Mouse (Mus musculus): ENCODE results near the gene Proser3. TPM values are rescaled to one million over a fixed set of nuclear protein-coding genes. Genes with fewer than 3 reads are reported as not detected.

Proser3 gene
- polyA plus RNA-seq, 1 experiment from 2014 or later = 5.2 TPM

- Histone ChIP-seq H3K36me3 (ENCODE audit: insufficient read depth, low read length) (peaks cover 21% of the 10 kb centered on the region; the same call in 1 of the 2 replicates), H3K4me1 (replicated peaks; ENCODE audit: insufficient read depth, low read length) (peaks cover 8% of the 10 kb centered on the region), H3K27me3 (ENCODE audit: insufficient read depth, low read length) (no peaks in the 10 kb centered on the region), H3K9me3 (replicated peaks; ENCODE audit: low read length) (no peaks in the 10 kb centered on the region), H3K4me3 (replicated peaks; ENCODE audit: low read depth, low read length) (peak overlapping the region; percentile 75), H3K27ac (peak overlapping the region; percentile 96), H3K9ac (ENCODE audit: low read depth, low read length) (peak overlapping the region; percentile 72), H3K4me2 (ENCODE audit: low read length) (peak overlapping the region; percentile 97)
- WGBS = 1% methylated on average over 23 of the region's 23 CpGs
- DNase-seq (ENCODE audit: low spot score) (peak; percentile 41), ATAC-seq (replicated peaks; ENCODE audit: low FRiP score, low read depth) (no peak)
- TF ChIP-seq CTCF (IDR thresholded peaks at IDR 0.05; ENCODE audit: low read depth) = no peak
Measured at GRCm38 (mm10) chr7:30553021-30553589, 1.0 kb upstream of the Proser3 start.

GRCm38 (mm10) chr7:30551445-30552101 lies 526 bp downstream of the Proser3 start:
- ATAC-seq (replicated peaks; ENCODE audit: low FRiP score, low read depth) = peak; percentile 64
- peak; percentile 64 for TF ChIP-seq CTCF (IDR thresholded peaks at IDR 0.05; ENCODE audit: low read depth)
- peak overlapping the region; percentile 75 for H3K4me3 ChIP-seq (replicated peaks; ENCODE audit: low read depth, low read length)
- DNase-seq (ENCODE audit: low spot score) = peak; percentile 91
- H3K27me3 ChIP-seq (ENCODE audit: insufficient read depth, low read length) = no peaks in the 10 kb centered on the region
- peak overlapping the region; percentile 96 for H3K27ac ChIP-seq
- no peaks in the 10 kb centered on the region for H3K9me3 ChIP-seq (replicated peaks; ENCODE audit: low read length)
- peaks cover 13% of the 10 kb centered on the region; the same call in 1 of the 2 replicates for H3K36me3 ChIP-seq (ENCODE audit: insufficient read depth, low read length)
- H3K4me1 ChIP-seq (replicated peaks; ENCODE audit: insufficient read depth, low read length) = peaks cover 8% of the 10 kb centered on the region
- WGBS = 1% methylated on average over 10 of the region's 10 CpGs
- peak overlapping the region; percentile 97 for H3K4me2 ChIP-seq (ENCODE audit: low read length)
- peak overlapping the region; percentile 65; the same call in 1 of the 2 replicates for H3K9ac ChIP-seq (ENCODE audit: low read depth, low read length)

- no peak overlapping the region for H3K27ac ChIP-seq
- no peaks in the 10 kb centered on the region for H3K9me3 ChIP-seq (replicated peaks; ENCODE audit: low read length)
- no peak for TF ChIP-seq CTCF (IDR thresholded peaks at IDR 0.05; ENCODE audit: low read depth)
- H3K27me3 ChIP-seq (ENCODE audit: insufficient read depth, low read length) = no peaks in the 10 kb centered on the region
- DNase-seq (ENCODE audit: low spot score) (no peak), ATAC-seq (replicated peaks; ENCODE audit: low FRiP score, low read depth) (no peak)
- no peak overlapping the region for H3K4me3 ChIP-seq (replicated peaks; ENCODE audit: low read depth, low read length)
- no peak overlapping the region for H3K9ac ChIP-seq (ENCODE audit: low read depth, low read length)
- WGBS = 97% methylated on average over 1 of the region's 1 CpGs
- H3K4me1 ChIP-seq (replicated peaks; ENCODE audit: insufficient read depth, low read length) = peaks cover 8% of the 10 kb centered on the region
- H3K4me2 ChIP-seq (ENCODE audit: low read length) = no peak overlapping the region
- H3K36me3 ChIP-seq (ENCODE audit: insufficient read depth, low read length) = peaks cover 13% of the 10 kb centered on the region; the same call in 1 of the 2 replicates
Measured at GRCm38 (mm10) chr7:30550603-30551002, 1.5 kb downstream of the Proser3 start.

- TF ChIP-seq CTCF (IDR thresholded peaks at IDR 0.05; ENCODE audit: low read depth) = no peak
- peaks cover 8% of the 10 kb centered on the region for H3K4me1 ChIP-seq (replicated peaks; ENCODE audit: insufficient read depth, low read length)
- peaks cover 8% of the 10 kb centered on the region; the same call in 1 of the 2 replicates for H3K36me3 ChIP-seq (ENCODE audit: insufficient read depth, low read length)
- ATAC-seq (replicated peaks; ENCODE audit: low FRiP score, low read depth) (no peak), DNase-seq (ENCODE audit: low spot score) (no peak)
- no peaks in the 10 kb centered on the region for H3K9me3 ChIP-seq (replicated peaks; ENCODE audit: low read length)
- no peak overlapping the region for H3K27ac ChIP-seq
- no peak overlapping the region for H3K4me2 ChIP-seq (ENCODE audit: low read length)
- no peaks in the 10 kb centered on the region for H3K27me3 ChIP-seq (ENCODE audit: insufficient read depth, low read length)
- 90% methylated on average over 2 of the region's 2 CpGs for WGBS
- H3K9ac ChIP-seq (ENCODE audit: low read depth, low read length) = no peak overlapping the region
- H3K4me3 ChIP-seq (replicated peaks; ENCODE audit: low read depth, low read length) = no peak overlapping the region
Measured at GRCm38 (mm10) chr7:30549880-30550279, 2.2 kb downstream of the Proser3 start.

- H3K9me3 ChIP-seq (replicated peaks; ENCODE audit: low read length) = no peaks in the 10 kb centered on the region
- no peaks in the 10 kb centered on the region for H3K4me1 ChIP-seq (replicated peaks; ENCODE audit: insufficient read depth, low read length)
- no peak overlapping the region for H3K27ac ChIP-seq
- H3K4me2 ChIP-seq (ENCODE audit: low read length) = no peak overlapping the region
- 85% methylated on average over 2 of the region's 2 CpGs for WGBS
- no peak for TF ChIP-seq CTCF (IDR thresholded peaks at IDR 0.05; ENCODE audit: low read depth)
- H3K4me3 ChIP-seq (replicated peaks; ENCODE audit: low read depth, low read length) = no peak overlapping the region
- no peak for DNase-seq (ENCODE audit: low spot score)
- peaks cover 23% of the 10 kb centered on the region; the same call in 1 of the 2 replicates for H3K36me3 ChIP-seq (ENCODE audit: insufficient read depth, low read length)
- H3K9ac ChIP-seq (ENCODE audit: low read depth, low read length) = no peak overlapping the region
- no peaks in the 10 kb centered on the region for H3K27me3 ChIP-seq (ENCODE audit: insufficient read depth, low read length)
- no peak for ATAC-seq (replicated peaks; ENCODE audit: low FRiP score, low read depth)
Measured at GRCm38 (mm10) chr7:30544327-30544726, 7.8 kb downstream of the Proser3 start.

GRCm38 (mm10) chr7:30540572-30540971 lies 11.5 kb downstream of the Proser3 start:
- Histone ChIP-seq H3K27me3 (ENCODE audit: insufficient read depth, low read length) (no peaks in the 10 kb centered on the region), H3K9ac (ENCODE audit: low read depth, low read length) (no peak overlapping the region), H3K27ac (no peak overlapping the region), H3K4me2 (ENCODE audit: low read length) (no peak overlapping the region), H3K4me1 (replicated peaks; ENCODE audit: insufficient read depth, low read length) (no peaks in the 10 kb centered on the region), H3K36me3 (ENCODE audit: insufficient read depth, low read length) (peaks cover 15% of the 10 kb centered on the region; the same call in 1 of the 2 replicates), H3K4me3 (replicated peaks; ENCODE audit: low read depth, low read length) (no peak overlapping the region), H3K9me3 (replicated peaks; ENCODE audit: low read length) (no peaks in the 10 kb centered on the region)
- TF ChIP-seq CTCF (IDR thresholded peaks at IDR 0.05; ENCODE audit: low read depth) = no peak
- no peak for DNase-seq (ENCODE audit: low spot score)
- 89% methylated on average over 7 of the region's 7 CpGs for WGBS
- no peak for ATAC-seq (replicated peaks; ENCODE audit: low FRiP score, low read depth)
